Mouse (Mus musculus): Measurements from ENCODE around the gene Scube3. TPM values are rescaled to one million over a fixed set of nuclear protein-coding genes. Genes with fewer than 3 reads are reported as not detected.
"Not testable (repeated sequence)": the region's sequence is repeated elsewhere in the genome, so short reads cannot be mapped to it uniquely, and the experiment has no call there.

Scube3 gene
- polyA plus RNA-seq, 1 experiment from 2014 or later: 5.2 TPM

DNA sequence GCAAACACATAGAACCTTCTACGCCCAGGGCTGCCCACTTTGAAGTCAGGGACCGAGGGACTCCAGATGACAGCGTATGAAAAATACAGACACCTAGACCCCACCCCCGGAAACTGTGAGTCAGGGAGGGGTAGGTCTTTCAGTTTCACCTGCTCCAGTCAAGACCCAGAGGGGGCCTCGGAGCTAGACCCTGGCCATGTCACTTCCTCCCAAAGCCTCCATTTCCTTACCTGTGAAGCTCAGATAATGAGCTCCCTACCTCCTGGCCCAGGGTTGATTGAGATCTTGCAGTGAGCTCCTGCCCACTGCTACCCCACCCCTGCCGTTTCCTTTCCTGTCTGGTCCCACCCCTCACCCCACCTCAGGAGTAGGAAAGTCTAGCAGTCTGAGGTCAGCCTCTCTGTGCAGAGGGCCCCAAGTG lies 70.0 kb downstream of the Scube3 start:
- WGBS: 77% methylated on average over 6 of the region's 6 CpGs
- H3K27ac ChIP-seq (replicated peaks): no peak overlapping the region
- H3K9ac ChIP-seq: no peak overlapping the region
- no peak for ATAC-seq (ENCODE audit: low read depth)
- no peak overlapping the region for H3K4me3 ChIP-seq
- peaks cover 15% of the 10 kb centered on the region for H3K4me1 ChIP-seq (replicated peaks)
- H3K27me3 ChIP-seq: peaks cover 5% of the 10 kb centered on the region; the same call in 1 of the 2 replicates
- H3K4me2 ChIP-seq: no peak overlapping the region
- H3K9me3 ChIP-seq: no peaks in the 10 kb centered on the region
- H3K36me3 ChIP-seq: no peaks in the 10 kb centered on the region

DNA sequence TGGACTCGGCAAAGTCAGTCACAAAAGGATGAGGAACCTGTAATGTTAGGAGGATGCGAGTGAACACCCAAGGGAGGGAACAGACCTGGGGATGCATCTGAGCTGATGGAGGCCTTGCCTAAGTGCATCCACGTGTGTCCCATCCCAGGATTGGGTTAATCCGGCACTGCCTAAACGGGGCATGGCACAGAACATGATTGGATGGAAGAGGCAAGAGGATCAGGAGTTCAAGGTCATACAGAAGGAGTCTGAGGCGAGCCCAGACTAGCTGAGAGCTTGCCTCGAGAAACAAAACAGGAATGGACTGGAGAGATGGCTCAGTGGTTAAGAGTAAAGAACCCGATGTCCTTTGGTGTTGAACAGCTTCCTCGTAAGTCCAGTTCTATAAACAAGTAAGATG lies 70.5 kb downstream of the Scube3 start:
- Histone ChIP-seq H3K4me3 (no peak overlapping the region), H3K36me3 (no peaks in the 10 kb centered on the region), H3K27ac (replicated peaks) (no peak overlapping the region), H3K9ac (no peak overlapping the region), H3K9me3 (no peaks in the 10 kb centered on the region), H3K4me1 (replicated peaks) (peaks cover 13% of the 10 kb centered on the region), H3K27me3 (peaks cover 8% of the 10 kb centered on the region), H3K4me2 (no peak overlapping the region)
- no peak for ATAC-seq (ENCODE audit: low read depth)
- WGBS: 77% methylated on average over 9 of the region's 9 CpGs

DNA sequence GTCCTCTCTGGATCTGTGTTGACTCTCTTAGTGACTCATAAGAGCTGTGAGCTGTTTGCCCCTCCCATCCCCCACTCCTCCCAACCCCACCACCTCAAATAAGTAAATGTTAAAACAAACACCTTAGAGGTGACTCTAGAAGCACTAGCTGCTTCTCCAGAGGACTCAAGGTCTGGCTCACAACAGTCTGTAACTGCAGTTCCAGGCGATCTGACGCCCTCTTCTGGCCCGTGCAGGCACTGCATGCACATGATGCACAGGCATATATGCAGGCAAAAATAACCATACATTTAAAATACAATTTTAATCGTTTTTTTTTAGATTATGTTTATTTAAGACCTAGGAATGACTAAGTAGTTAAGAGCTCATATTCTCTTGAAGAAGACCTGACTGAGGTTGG lies 71.3 kb downstream of the Scube3 start:
- 28% methylated on average over 4 of the region's 4 CpGs for WGBS
- H3K27ac ChIP-seq (replicated peaks): no peak overlapping the region
- H3K4me2 ChIP-seq: no peak overlapping the region
- H3K27me3 ChIP-seq: peaks cover 8% of the 10 kb centered on the region
- no peaks in the 10 kb centered on the region for H3K36me3 ChIP-seq
- H3K9me3 ChIP-seq: no peaks in the 10 kb centered on the region
- peaks cover 13% of the 10 kb centered on the region for H3K4me1 ChIP-seq (replicated peaks)
- no peak for ATAC-seq (ENCODE audit: low read depth)
- no peak overlapping the region for H3K9ac ChIP-seq
- no peak overlapping the region for H3K4me3 ChIP-seq

DNA sequence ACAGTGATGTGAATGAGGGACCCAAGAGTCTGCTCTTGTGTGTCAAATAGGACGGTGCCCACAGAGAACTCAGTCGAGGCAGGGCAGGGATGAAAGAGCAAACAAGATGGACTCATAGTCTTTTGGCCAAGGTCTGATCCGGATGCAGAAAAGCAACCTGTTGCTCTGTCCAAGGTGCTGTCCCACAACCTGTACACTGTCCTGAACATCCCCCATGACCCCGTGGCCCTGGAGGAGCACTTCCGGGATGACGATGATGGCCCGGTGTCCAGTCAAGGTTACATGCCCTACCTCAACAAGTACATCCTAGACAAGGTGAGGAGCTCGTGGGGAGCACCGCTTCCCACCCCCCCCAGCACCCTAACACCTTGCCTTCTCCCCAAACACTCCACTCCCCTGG lies 74.8 kb downstream of the Scube3 start:
- no peak overlapping the region for H3K9ac ChIP-seq
- H3K4me3 ChIP-seq: no peak overlapping the region
- no peak overlapping the region for H3K4me2 ChIP-seq
- H3K9me3 ChIP-seq: no peaks in the 10 kb centered on the region
- no peak for ATAC-seq (ENCODE audit: low read depth)
- H3K27ac ChIP-seq (replicated peaks): 0 out of 2 replicates have a peak overlapping the region, but pooled peaks have one; percentile 38
- no peaks in the 10 kb centered on the region for H3K36me3 ChIP-seq
- WGBS: 88% methylated on average over 9 of the region's 9 CpGs
- peaks cover 13% of the 10 kb centered on the region for H3K4me1 ChIP-seq (replicated peaks)
- peaks cover 8% of the 10 kb centered on the region for H3K27me3 ChIP-seq

DNA sequence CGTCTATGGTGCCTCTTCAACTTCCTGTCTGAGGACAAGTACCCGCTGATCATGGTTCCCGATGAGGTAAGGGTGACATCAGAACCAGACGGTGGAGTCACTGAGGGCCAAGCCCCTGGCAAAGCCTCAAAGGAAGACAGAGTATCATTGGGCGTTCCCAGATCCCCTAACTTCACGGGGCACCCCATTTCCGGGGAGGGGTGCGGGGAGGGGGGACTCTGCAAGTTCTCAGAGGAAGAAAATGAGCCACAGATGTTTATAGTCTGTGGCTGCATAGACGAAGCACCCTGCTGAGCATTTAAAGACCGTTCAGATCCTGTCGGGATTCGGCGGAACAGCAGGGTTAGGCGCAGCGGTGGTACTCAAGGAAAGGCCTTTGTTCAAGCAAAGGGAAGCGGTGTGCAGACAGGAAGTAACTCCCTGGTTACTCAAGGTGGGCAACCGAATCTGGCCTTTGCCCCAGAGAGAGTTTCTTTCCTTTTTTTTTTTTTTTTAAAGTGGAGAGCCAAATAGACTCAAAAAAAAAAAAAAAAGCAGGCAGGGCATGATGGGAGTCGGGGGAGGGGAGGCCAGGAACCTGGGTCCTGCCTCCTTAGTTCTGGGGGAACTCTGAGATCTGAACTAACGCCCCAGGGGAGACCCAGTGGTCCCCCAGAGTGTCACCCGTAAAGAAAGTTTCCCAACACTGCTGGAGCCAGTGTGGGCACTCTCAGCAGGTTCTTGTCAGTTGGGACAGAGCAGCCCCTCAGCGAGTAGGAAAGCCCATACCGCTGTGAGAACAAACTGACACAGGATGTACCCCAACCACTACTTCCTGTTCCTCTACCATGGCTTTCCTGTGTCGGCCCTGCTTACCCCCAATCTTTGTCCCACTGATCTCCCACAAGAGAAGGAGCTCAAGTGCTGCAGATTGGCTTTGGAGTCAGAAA lies 76.0 kb downstream of the Scube3 start:
- Histone ChIP-seq H3K4me2 (peak overlapping the region; percentile 25; the same call in 1 of the 2 replicates), H3K27me3 (peaks cover 8% of the 10 kb centered on the region), H3K27ac (replicated peaks) (peak overlapping the region; percentile 38), H3K9ac (no peak overlapping the region), H3K4me3 (no peak overlapping the region), H3K36me3 (no peaks in the 10 kb centered on the region), H3K4me1 (replicated peaks) (peaks cover 16% of the 10 kb centered on the region), H3K9me3 (no peaks in the 10 kb centered on the region)
- 20% methylated on average over 23 of the region's 23 CpGs for WGBS
- ATAC-seq (ENCODE audit: low read depth): no peak

DNA sequence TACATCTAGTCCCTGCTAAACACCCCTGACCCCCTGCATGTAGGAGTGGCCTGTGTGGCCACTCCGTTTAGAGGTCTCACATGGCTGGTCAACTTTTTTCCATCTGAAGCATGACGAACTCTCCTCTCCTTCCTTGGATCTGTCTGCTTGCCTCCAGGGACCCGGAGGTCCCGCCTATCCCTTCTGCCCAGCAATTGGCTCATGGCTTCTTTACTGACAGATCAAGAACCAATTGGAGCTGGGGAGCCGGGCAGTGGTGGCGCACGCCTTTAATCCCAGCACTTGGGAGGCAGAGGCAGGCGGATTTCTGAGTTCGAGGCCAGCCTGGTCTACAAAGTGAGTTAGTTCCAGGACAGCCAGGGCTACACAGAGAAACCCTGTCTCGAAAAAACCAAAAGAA lies 80.5 kb downstream of the Scube3 start:
- H3K9me3 ChIP-seq; H3K27ac ChIP-seq (replicated peaks); H3K27me3 ChIP-seq; ATAC-seq (ENCODE audit: low read depth); H3K36me3 ChIP-seq; H3K4me3 ChIP-seq; H3K4me2 ChIP-seq; H3K9ac ChIP-seq: not testable (repeated sequence)
- WGBS: 96% methylated on average over 10 of the region's 10 CpGs
- peaks cover 33% of the 10 kb centered on the region for H3K4me1 ChIP-seq (replicated peaks)

DNA sequence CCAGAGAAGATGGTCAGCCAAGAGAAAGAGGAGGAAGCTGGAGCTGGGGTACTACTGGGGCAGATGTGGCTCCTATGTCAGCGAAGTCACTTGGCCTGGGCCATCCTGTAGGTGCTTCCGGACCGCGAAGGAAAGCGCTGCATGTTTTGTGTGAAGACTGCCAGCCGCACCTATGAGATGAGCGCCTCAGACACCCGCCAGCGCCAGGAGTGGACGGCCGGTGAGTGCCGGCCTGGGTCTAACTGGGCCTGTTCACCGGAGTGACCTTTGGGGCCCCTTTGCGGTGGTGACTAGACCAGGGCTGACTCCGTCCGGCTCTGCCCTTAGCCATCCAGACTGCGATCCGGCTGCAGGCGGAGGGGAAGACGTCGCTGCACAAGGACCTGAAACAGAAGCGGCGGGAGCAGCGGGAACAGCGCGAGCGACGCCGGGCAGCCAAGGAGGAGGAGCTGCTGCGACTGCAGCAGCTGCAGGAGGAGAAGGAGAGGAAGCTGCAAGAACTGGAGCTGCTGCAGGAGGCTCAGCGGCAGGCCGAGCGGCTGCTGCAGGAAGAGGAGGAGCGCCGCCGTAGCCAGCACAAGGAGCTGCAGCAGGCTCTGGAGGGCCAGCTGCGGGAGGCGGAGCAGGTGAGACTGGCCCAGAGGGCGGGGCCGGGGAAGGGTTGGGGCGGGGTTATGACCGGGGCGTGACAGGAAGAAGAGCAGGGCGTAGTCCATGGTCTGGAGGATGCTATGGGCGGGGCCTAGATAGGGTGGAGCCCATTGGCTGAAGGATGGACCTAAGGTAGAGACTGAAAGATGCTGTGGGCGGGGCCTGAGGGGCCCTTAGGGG lies 81.8 kb downstream of the Scube3 start:
- WGBS: under 1% methylated on average over 46 of the region's 46 CpGs
- Histone ChIP-seq H3K9ac (peak overlapping the region; percentile 89), H3K4me3 (peak overlapping the region; percentile 51), H3K27me3 (0 out of 2 replicates have a peak, but pooled peaks cover 6% of the 10 kb centered on the region), H3K4me2 (peak overlapping the region; percentile 92), H3K27ac (replicated peaks) (peak overlapping the region; percentile 88), H3K9me3 (no peaks in the 10 kb centered on the region), H3K4me1 (replicated peaks) (peaks cover 22% of the 10 kb centered on the region), H3K36me3 (no peaks in the 10 kb centered on the region)
- peak; percentile 85 for ATAC-seq (ENCODE audit: low read depth)

Other genes with a start within 250 kb of the Scube3 start
- 61.9 and 67.9 TPM in 2 replicates for gene Anks1, start 232.8 kb upstream of the Scube3 start, polyA plus RNA-seq (2015; fragmentation: Nextera tagmentation; extraction: Ambion mirVana)
- 69.2 and 79.7 TPM in 2 replicates for gene Taf11, start 232.3 kb upstream of the Scube3 start, polyA plus RNA-seq (2015; fragmentation: Nextera tagmentation; extraction: Ambion mirVana)
- 1.5 and 2.5 TPM in 2 replicates for gene Tcp11, start 61.5 kb upstream of the Scube3 start, polyA plus RNA-seq (2015; fragmentation: Nextera tagmentation; extraction: Ambion mirVana)
- 41.4 and 46.0 TPM in 2 replicates for gene Zfp523, start 35.0 kb downstream of the Scube3 start, polyA plus RNA-seq (2015; fragmentation: Nextera tagmentation; extraction: Ambion mirVana)
- gene Def6, start 65.6 kb downstream of the Scube3 start, polyA plus RNA-seq (2015; fragmentation: Nextera tagmentation; extraction: Ambion mirVana): 5.6 TPM in 2 replicates
- gene Ppard, start 90.6 kb downstream of the Scube3 start, polyA plus RNA-seq (2015; fragmentation: Nextera tagmentation; extraction: Ambion mirVana): 1.4 and 2.6 TPM in 2 replicates
- gene Fance, start 171.4 kb downstream of the Scube3 start, polyA plus RNA-seq (2015; fragmentation: Nextera tagmentation; extraction: Ambion mirVana): 23.2 and 23.3 TPM in 2 replicates
- gene Rpl10a, start 186.3 kb downstream of the Scube3 start, polyA plus RNA-seq (2015; fragmentation: Nextera tagmentation; extraction: Ambion mirVana): 381 and 408 TPM in 2 replicates
- gene Tead3, start 208.7 kb downstream of the Scube3 start, polyA plus RNA-seq (2015; fragmentation: Nextera tagmentation; extraction: Ambion mirVana): 2.1 and 2.8 TPM in 2 replicates
- gene Tulp1, start 223.1 kb downstream of the Scube3 start, polyA plus RNA-seq (2015; fragmentation: Nextera tagmentation; extraction: Ambion mirVana): 2.7 and 2.8 TPM in 2 replicates

All from neural tube, embryonic 13.5 days (tissue).